Mouse (Mus musculus): ENCODE measurements around the gene Ltc4s.

DNA sequence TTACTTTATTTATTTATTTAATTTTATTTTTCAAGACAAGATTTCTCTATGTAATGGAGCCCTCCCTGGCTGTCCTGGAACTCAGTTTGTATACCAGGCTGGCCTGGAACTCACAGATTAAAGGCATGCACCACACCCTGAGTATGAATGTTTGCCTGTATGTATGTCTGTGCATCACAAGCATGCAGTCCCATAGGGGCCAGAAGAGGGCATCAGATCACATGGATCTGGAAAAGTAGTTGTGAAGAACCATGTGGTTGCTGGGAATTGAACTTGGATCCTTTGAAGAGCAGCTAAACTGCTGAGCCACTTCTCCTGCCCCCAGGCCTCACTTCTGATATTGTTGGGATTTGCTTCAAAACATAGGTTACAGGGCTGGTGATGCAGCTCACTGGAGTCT lies 38.6 kb upstream of the Ltc4s start:
- TF ChIP-seq POLR2A (IDR thresholded peaks at IDR 0.05; ENCODE audit: extremely low read depth, insufficient read depth, low read length) (no peak), CTCF (IDR thresholded peaks at IDR 0.05; ENCODE audit: low read depth, low read length) (no peak)
